In the genomic region with DNA sequence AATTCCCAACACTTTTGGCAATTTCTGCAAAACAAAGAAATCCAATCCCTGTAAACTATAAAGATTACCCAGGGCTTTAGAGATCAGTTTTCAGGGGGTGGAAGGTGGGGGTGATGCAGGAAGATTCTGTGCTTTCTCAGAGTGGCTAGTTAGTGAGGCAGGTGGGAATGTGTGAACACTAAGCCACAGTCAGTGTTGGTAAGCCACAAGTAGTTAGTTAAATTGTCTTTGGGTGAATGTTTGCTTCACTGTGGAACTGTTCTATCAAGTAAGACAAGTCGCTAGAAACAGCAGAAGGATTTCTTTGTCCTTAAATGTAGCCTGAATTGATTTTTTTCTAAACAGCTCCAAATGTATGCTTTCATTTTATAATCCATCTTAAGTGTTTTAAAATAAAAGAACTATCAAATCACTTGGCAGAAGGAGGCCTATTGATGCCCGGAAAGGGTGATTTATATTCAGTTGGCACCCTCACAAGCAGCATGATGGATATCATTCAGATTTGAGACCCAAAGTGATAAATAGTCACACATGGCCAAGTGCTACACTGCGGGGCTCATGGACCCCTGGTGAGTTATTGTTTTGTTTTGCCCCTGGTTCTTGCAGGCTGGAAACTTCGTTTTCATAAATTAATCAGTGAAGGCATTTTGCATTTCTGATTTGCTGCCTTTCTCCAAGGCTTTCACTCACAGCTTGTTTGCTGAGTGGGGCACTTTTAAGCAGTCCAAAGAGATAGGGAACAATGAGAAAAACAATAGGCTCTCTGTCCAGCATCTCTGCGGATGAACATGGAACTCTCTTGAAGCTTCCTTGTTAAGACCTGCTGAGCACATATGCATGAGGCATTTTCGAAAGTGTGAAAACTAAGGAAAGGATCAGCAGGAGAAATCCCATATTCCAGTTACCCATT, we compare ENCODE assay signal across 18 mouse cellular contexts.
A peak's percentile ranks its signal among the peaks of the same experiment; 100 is the strongest.
DNase-seq lines count a peak whose midpoint lies in the region; ATAC-seq and TF ChIP-seq lines count a peak whose summit lies in the region.
"Had no signal": no experiment of that assay in that cellular context is flagged by ENCODE, and none has a peak within 500 bp of the region (broad histone marks: within the 10 kb centered on the region; RNA-seq: fewer than 3 reads in every experiment).

No protein-coding gene starts in this region.

- no peak overlapping the region for H3K9ac ChIP-seq in midbrain, embryonic 13.5 days (replicated peaks)
- H3K9ac ChIP-seq in midbrain, embryonic 11.5 days (ENCODE audit: low read length), result no peak overlapping the region
- H3K9ac ChIP-seq in forebrain, embryonic 14.5 days (ENCODE audit: low read length), result no peak overlapping the region
- no peak overlapping the region for H3K9ac ChIP-seq in hindbrain, embryonic 13.5 days
- H3K9ac ChIP-seq in midbrain, postnatal 0 days (replicated peaks; ENCODE audit: low read length, poor library complexity, severe bottlenecking), result no peak overlapping the region
- H3K9ac ChIP-seq: heart, embryonic 13.5 days; limb, embryonic 15.5 days had no signal

- no peaks in the 10 kb centered on the region for H3K9me3 ChIP-seq in midbrain, embryonic 13.5 days
- H3K9me3 ChIP-seq in midbrain, embryonic 11.5 days (ENCODE audit: control insufficient read depth, low read length), result no peaks in the 10 kb centered on the region
- H3K9me3 ChIP-seq in forebrain, embryonic 14.5 days (replicated peaks; ENCODE audit: control insufficient read depth, low read length), result no peaks in the 10 kb centered on the region
- H3K9me3 ChIP-seq in hindbrain, embryonic 13.5 days, result no peaks in the 10 kb centered on the region
- no peaks in the 10 kb centered on the region for H3K9me3 ChIP-seq in midbrain, postnatal 0 days (ENCODE audit: low read length)
- H3K9me3 ChIP-seq: heart, embryonic 13.5 days; limb, embryonic 15.5 days had no signal

- DNase-seq in midbrain, embryonic 11.5 days (ENCODE audit: low spot score, missing footprints), result no peak
- peak; percentile 55 for DNase-seq in forebrain, embryonic 14.5 days (ENCODE audit: low spot score)
- peak; percentile 2 for DNase-seq in midbrain, postnatal 0 days (ENCODE audit: low spot score)
- no peak for DNase-seq in Muller cell, postnatal 12 days (ENCODE audit: inconsistent ontology term)
- DNase-seq: adrenal gland, adult 2 months; cerebellum, adult 9-10 months; embryo, embryonic 11 days; kidney, adult 9 months; kidney, postnatal 25 days; right cerebral cortex, postnatal 14 days had no signal

- H3K4me3 ChIP-seq in midbrain, embryonic 13.5 days (replicated peaks), result no peak overlapping the region
- no peak overlapping the region for H3K4me3 ChIP-seq in midbrain, embryonic 11.5 days (ENCODE audit: low read depth, low read length)
- no peak overlapping the region for H3K4me3 ChIP-seq in forebrain, embryonic 14.5 days (ENCODE audit: low read depth, low read length)
- H3K4me3 ChIP-seq in hindbrain, embryonic 13.5 days, result no peak overlapping the region
- H3K4me3 ChIP-seq in midbrain, postnatal 0 days (ENCODE audit: low read depth, low read length), result no peak overlapping the region
- H3K4me3 ChIP-seq: heart, embryonic 13.5 days; limb, embryonic 15.5 days; megakaryocyte, embryonic 14.5 days had no signal

- TF ChIP-seq CTCF in midbrain, postnatal 0 days (IDR thresholded peaks at IDR 0.05), result no peak

- no peak overlapping the region for H3K4me2 ChIP-seq in midbrain, embryonic 13.5 days (replicated peaks)
- no peak overlapping the region for H3K4me2 ChIP-seq in midbrain, embryonic 11.5 days
- no peak overlapping the region for H3K4me2 ChIP-seq in forebrain, embryonic 14.5 days (ENCODE audit: low read length)
- no peak overlapping the region for H3K4me2 ChIP-seq in hindbrain, embryonic 13.5 days
- H3K4me2 ChIP-seq in midbrain, postnatal 0 days (ENCODE audit: low read depth, low read length, poor library complexity, severe bottlenecking), result no peak overlapping the region
- H3K4me2 ChIP-seq: heart, embryonic 13.5 days; limb, embryonic 15.5 days had no signal

- H3K4me1 ChIP-seq in midbrain, embryonic 13.5 days (replicated peaks), result peaks cover 16% of the 10 kb centered on the region
- no peaks in the 10 kb centered on the region for H3K4me1 ChIP-seq in midbrain, embryonic 11.5 days (ENCODE audit: control insufficient read depth, insufficient read depth, low read length)
- H3K4me1 ChIP-seq in forebrain, embryonic 14.5 days (ENCODE audit: control insufficient read depth, insufficient read depth, low read length), result peaks cover 7% of the 10 kb centered on the region
- H3K4me1 ChIP-seq in hindbrain, embryonic 13.5 days (replicated peaks), result peaks cover 5% of the 10 kb centered on the region
- H3K4me1 ChIP-seq in midbrain, postnatal 0 days (ENCODE audit: insufficient read depth, low read length), result no peaks in the 10 kb centered on the region
- H3K4me1 ChIP-seq: heart, embryonic 13.5 days; limb, embryonic 15.5 days; megakaryocyte, embryonic 14.5 days had no signal

- 24% methylated on average over 6 of the region's 6 CpGs for WGBS in midbrain, embryonic 13.5 days
- WGBS in midbrain, embryonic 11.5 days, result 47% methylated on average over 6 of the region's 6 CpGs
- 10% methylated on average over 6 of the region's 6 CpGs for WGBS in forebrain, embryonic 14.5 days
- WGBS in hindbrain, embryonic 13.5 days, result 19% methylated on average over 6 of the region's 6 CpGs
- 19% methylated on average over 6 of the region's 6 CpGs for WGBS in midbrain, postnatal 0 days

- H3K27ac ChIP-seq in midbrain, embryonic 13.5 days, result no peak overlapping the region
- H3K27ac ChIP-seq in midbrain, embryonic 11.5 days (ENCODE audit: low read depth, low read length), result no peak overlapping the region
- no peak overlapping the region for H3K27ac ChIP-seq in forebrain, embryonic 14.5 days (ENCODE audit: low read depth, low read length)
- no peak overlapping the region for H3K27ac ChIP-seq in hindbrain, embryonic 13.5 days
- no peak overlapping the region for H3K27ac ChIP-seq in midbrain, postnatal 0 days (ENCODE audit: low read depth, low read length)
- H3K27ac ChIP-seq: heart, embryonic 13.5 days; limb, embryonic 15.5 days had no signal

- H3K27me3 ChIP-seq in midbrain, embryonic 13.5 days, result no peaks in the 10 kb centered on the region
- no peaks in the 10 kb centered on the region for H3K27me3 ChIP-seq in midbrain, embryonic 11.5 days (ENCODE audit: control insufficient read depth, insufficient read depth, low read length)
- no peaks in the 10 kb centered on the region for H3K27me3 ChIP-seq in forebrain, embryonic 14.5 days (replicated peaks; ENCODE audit: control insufficient read depth, insufficient read depth, low read length)
- H3K27me3 ChIP-seq in hindbrain, embryonic 13.5 days, result no peaks in the 10 kb centered on the region
- no peaks in the 10 kb centered on the region for H3K27me3 ChIP-seq in midbrain, postnatal 0 days (ENCODE audit: insufficient read depth, low read length)
- H3K27me3 ChIP-seq: heart, embryonic 13.5 days; limb, embryonic 15.5 days; megakaryocyte, embryonic 14.5 days had no signal

- H3K36me3 ChIP-seq in midbrain, embryonic 13.5 days, result no peaks in the 10 kb centered on the region
- H3K36me3 ChIP-seq in midbrain, embryonic 11.5 days (ENCODE audit: control insufficient read depth, insufficient read depth, low read length), result no peaks in the 10 kb centered on the region
- H3K36me3 ChIP-seq in forebrain, embryonic 14.5 days (ENCODE audit: control insufficient read depth, insufficient read depth, low read length), result no peaks in the 10 kb centered on the region
- no peaks in the 10 kb centered on the region for H3K36me3 ChIP-seq in hindbrain, embryonic 13.5 days
- no peaks in the 10 kb centered on the region for H3K36me3 ChIP-seq in midbrain, postnatal 0 days (ENCODE audit: insufficient read depth, low read length)
- H3K36me3 ChIP-seq: heart, embryonic 13.5 days; limb, embryonic 15.5 days had no signal

- ATAC-seq in midbrain, embryonic 13.5 days, result peak; percentile 75
- no peak for ATAC-seq in midbrain, embryonic 11.5 days (ENCODE audit: low FRiP score)
- ATAC-seq in forebrain, embryonic 14.5 days, result peak; percentile 73
- peak; percentile 74 for ATAC-seq in hindbrain, embryonic 13.5 days (ENCODE audit: low FRiP score)
- ATAC-seq in midbrain, postnatal 0 days (ENCODE audit: low FRiP score), result no peak
- no peak for ATAC-seq in megakaryocyte progenitor cell, adult 5-6 weeks (replicated peaks; ENCODE audit: poor library complexity)
- no peak for ATAC-seq in megakaryocyte-erythroid progenitor cell, adult 5-6 weeks (replicated peaks; ENCODE audit: low FRiP score, low TSS enrichment, poor library complexity, severe bottlenecking)
- ATAC-seq: lung, postnatal 0 days had no signal

Comparison
In these comparisons a context has a peak if more than half of its experiments do, and no peak if none do; other contexts are left out.
1. ATAC-seq: peak in midbrain, embryonic 13.5 days (single experiment), forebrain, embryonic 14.5 days (single experiment) and hindbrain, embryonic 13.5 days (single experiment); none in midbrain, embryonic 11.5 days (single experiment), midbrain, postnatal 0 days (single experiment), megakaryocyte progenitor cell, adult 5-6 weeks (single experiment) and megakaryocyte-erythroid progenitor cell, adult 5-6 weeks (single experiment).
2. DNase-seq: peak in forebrain, embryonic 14.5 days (single experiment) and midbrain, postnatal 0 days (single experiment); none in midbrain, embryonic 11.5 days (single experiment) and Muller cell, postnatal 12 days (single experiment).